Mouse (Mus musculus) liver, embryonic 16.5 days (tissue): ENCODE measurements at regions not wholly inside any gene's neighbourhood (a gene's known extent, or its start where the extent isn't known, plus 50 kb on each side); places are given as distances from the start of the nearest gene placed in this dataset.

Source experiments
- ATAC-seq: fragments of 200-750 bp; cut with Nextera tagmentation; 2 replicates; pipeline ENCODE4 v1.8.0; 2017; ENCODE audit warnings: low read depth, mild to moderate bottlenecking, moderate number of reproducible peaks, moderate library complexity
- H3K27ac ChIP-seq: fragments of 300-500 bp; sonication (generic); 2 replicates; pipeline ENCODE4 v1.5.1; 2014; ENCODE audit warnings: mild to moderate bottlenecking, low read length
- H3K27me3 ChIP-seq: fragments of 300-500 bp; sonication (generic); 2 replicates; pipeline ENCODE4 v1.6.1; 2014; ENCODE audit warnings: low read depth, low read length, mixed read lengths; ENCODE audit not compliant: control insufficient read depth, insufficient read depth
- H3K36me3 ChIP-seq: fragments of 300-500 bp; sonication (generic); 2 replicates; pipeline ENCODE4 v1.6.1; 2014; ENCODE audit warnings: mild to moderate bottlenecking; ENCODE audit not compliant: control insufficient read depth, insufficient read depth
- H3K4me1 ChIP-seq: fragments of 300-500 bp; sonication (generic); 2 replicates; pipeline ENCODE4 v1.6.1; 2014; ENCODE audit warnings: low read depth, low read length, mixed read lengths; ENCODE audit not compliant: control insufficient read depth
- H3K4me2 ChIP-seq: fragments of 300-500 bp; sonication (generic); 2 replicates; pipeline ENCODE4 v1.6.1; 2014; ENCODE audit warnings: low read depth, low read length, mixed read lengths
- H3K4me3 ChIP-seq: fragments of 300-500 bp; sonication (generic); 2 replicates; pipeline ENCODE4 v1.5.1; 2014; ENCODE audit warnings: low read depth, mild to moderate bottlenecking, low read length
- H3K9ac ChIP-seq: fragments of 300-500 bp; sonication (generic); 2 replicates; pipeline ENCODE4 v1.6.1; 2014; ENCODE audit warnings: low read depth, low read length
- H3K9me3 ChIP-seq: fragments of 300-500 bp; sonication (generic); replicated peaks from 2 replicates; pipeline ENCODE4 v1.6.1; 2016; ENCODE audit warnings: low read length; ENCODE audit not compliant: control insufficient read depth
- WGBS: fragments of 180-500 bp; shearing (Covaris S2); extraction: QIAGEN DNeasy Blood & Tissue Kit; methylation state at CpG from one replicate; pipeline ENCODE4 v1.1.7; 2014; ENCODE audit not compliant: insufficient replicate concordance; 5-methylcytosine and 5-hydroxymethylcytosine counted together

DNA sequence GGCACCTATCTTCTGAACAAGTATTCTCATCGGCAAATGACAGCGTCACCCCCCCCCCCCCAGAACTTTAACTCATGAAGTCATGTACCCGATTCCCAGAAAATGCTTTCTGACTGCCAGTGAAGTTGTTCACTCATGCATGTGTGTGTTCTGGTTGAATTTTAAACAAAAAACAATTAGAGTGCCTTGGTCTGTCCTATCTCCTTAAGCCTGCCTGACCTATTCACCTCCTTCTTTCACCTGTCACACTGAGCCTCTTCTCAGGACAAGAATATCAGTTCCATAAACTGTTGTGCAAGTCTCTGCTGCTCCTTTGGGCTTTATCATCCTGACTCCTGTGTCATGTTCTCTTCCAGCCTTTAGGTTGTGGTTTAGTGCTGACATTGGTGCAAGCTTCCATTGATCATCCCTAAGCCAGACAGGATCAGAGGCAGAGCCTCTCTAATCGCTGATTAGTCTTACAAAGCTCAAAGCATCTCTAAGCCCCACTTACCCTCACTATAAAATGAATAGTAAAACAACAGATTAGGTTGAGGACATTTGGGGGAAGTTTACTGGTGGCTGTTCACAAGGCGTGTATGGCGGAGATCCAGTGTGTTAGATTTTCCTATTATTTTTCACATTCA, 345.2 kb upstream of the Robo2 start:
- Histone ChIP-seq H3K9ac (no peak overlapping the region), H3K9me3 (no peaks in the 10 kb centered on the region), H3K27me3 (no peaks in the 10 kb centered on the region), H3K27ac (no peak overlapping the region), H3K4me1 (no peaks in the 10 kb centered on the region), H3K36me3 (no peaks in the 10 kb centered on the region), H3K4me3 (no peak overlapping the region), H3K4me2 (no peak overlapping the region)
- 72% methylated on average over 6 of the region's 6 CpGs for WGBS
- ATAC-seq, result no peak

DNA sequence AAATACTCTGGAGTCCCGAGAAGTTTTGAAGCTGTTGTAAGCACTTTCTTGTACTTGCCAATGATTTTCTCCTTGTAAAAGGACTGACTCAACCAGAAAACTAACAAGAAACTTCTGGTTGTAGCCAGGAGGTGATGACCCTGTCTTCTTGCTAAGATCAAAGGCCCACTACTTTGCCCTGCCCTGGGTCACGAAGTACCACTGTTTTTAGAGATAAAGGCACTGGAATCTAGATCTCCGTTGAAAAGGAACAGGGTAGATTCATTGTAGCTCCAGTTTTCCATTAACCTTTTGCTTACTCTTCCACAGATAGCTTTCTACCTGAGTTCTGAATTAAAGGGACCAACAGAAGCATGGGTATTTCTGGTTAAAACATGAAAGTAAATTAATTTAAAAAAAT, 339.3 kb upstream of the Robo2 start:
- no peaks in the 10 kb centered on the region for H3K36me3 ChIP-seq
- no peak overlapping the region for H3K27ac ChIP-seq
- ATAC-seq, result no peak
- H3K9ac ChIP-seq, result no peak overlapping the region
- H3K4me2 ChIP-seq, result no peak overlapping the region
- H3K4me3 ChIP-seq, result no peak overlapping the region
- no peaks in the 10 kb centered on the region; the same call in 1 of the 2 replicates for H3K4me1 ChIP-seq
- H3K9me3 ChIP-seq, result no peaks in the 10 kb centered on the region
- WGBS, result 18% methylated on average over 3 of the region's 3 CpGs
- H3K27me3 ChIP-seq, result no peaks in the 10 kb centered on the region

DNA sequence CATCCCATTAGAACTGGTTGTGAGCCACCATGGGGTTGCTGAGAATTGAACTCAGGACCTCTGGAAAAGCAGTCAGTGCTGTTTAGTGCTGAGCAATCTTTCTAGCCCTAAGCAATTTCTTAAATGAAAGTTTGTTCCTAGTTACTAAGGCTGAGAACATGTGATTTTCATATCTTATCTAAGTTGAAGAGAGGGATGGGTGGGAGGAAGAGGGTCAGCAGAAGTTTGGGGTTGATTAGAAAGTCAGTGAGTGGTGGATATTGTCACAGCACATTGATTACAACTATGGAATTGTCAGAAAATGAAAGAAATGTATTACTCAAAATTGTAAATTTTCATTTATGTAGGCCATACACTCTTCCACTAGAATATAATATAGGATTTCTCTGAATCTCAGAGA, 337.4 kb upstream of the Robo2 start:
- H3K27ac ChIP-seq, result no peak overlapping the region
- H3K4me1 ChIP-seq, result no peaks in the 10 kb centered on the region; the same call in 1 of the 2 replicates
- no peaks in the 10 kb centered on the region for H3K9me3 ChIP-seq
- H3K4me3 ChIP-seq, result no peak overlapping the region
- H3K4me2 ChIP-seq, result no peak overlapping the region
- H3K27me3 ChIP-seq, result no peaks in the 10 kb centered on the region
- no peak overlapping the region for H3K9ac ChIP-seq
- no peaks in the 10 kb centered on the region for H3K36me3 ChIP-seq
- peak; percentile 67 for ATAC-seq

DNA sequence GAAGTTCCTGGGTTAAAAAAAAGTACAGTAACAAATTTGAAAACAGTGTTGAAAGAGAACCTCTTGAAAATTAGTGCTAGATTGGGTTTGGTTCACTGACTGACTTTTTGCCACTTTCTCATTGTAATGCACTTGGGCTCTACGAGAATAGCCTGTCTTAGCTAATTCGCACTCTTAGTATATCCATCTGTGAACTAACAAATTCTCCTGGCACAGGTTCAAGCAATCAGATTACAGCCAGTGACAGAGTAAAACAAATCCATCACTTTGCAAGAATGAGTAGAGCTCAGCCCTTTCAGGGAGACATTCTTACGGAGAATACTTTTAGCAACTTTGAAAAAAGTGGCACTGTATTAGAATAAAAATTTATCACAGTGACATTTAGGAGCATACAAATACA, 331.9 kb upstream of the Robo2 start:
- Histone ChIP-seq H3K27ac (no peak overlapping the region), H3K4me1 (no peaks in the 10 kb centered on the region), H3K36me3 (no peaks in the 10 kb centered on the region), H3K4me3 (no peak overlapping the region), H3K4me2 (no peak overlapping the region), H3K9ac (no peak overlapping the region), H3K9me3 (no peaks in the 10 kb centered on the region), H3K27me3 (no peaks in the 10 kb centered on the region)
- WGBS, result 66% methylated on average over 3 of the region's 3 CpGs
- no peak for ATAC-seq

DNA sequence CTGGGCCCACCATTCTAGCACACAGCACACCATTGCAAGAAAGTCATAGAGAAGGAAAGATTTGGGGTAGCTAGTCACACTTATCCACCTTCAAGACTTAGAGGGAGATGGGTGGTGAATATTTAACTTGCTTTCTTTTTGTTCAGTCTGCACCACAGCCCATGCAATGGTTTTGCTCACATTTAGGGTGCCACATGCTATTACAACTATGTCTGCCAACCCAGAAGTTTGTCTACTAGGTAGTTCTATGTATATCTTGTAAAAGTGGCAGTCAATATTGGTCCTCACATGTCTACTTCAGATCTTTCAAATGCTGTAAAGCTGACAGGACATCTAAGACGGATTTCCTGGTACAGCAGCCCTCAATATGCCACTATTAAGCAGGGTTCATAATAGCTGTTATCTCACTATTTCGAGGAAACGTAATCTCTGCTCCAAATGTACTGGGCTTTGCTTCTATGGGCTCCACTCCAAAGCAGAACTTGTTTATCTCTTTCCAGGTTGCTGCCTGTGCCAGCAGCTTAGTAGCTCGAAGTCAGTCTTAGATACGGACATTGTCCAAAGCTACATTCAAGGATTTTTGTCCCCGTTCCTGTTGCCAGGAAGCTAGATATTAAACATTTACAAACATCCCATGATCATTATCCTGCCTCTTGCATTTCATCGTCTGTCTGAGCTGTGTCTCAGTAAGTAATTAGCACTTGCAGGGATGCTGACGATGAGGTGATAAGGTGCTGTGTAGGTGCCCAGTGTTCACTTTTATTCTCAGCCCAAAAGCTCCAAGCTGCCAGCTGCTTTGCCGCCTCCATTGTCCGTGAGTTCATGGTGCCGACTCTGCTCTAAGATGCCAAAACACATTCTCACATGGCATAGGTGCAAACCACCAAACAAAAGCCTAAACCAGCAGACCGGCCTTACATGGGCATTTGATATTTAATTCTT, 327.8 kb upstream of the Robo2 start:
- H3K9ac ChIP-seq, result no peak overlapping the region
- H3K4me2 ChIP-seq, result no peak overlapping the region
- no peaks in the 10 kb centered on the region for H3K4me1 ChIP-seq
- no peak overlapping the region for H3K4me3 ChIP-seq
- WGBS, result 55% methylated on average over 12 of the region's 12 CpGs
- no peaks in the 10 kb centered on the region for H3K36me3 ChIP-seq
- no peak for ATAC-seq
- H3K27me3 ChIP-seq, result no peaks in the 10 kb centered on the region
- H3K27ac ChIP-seq, result no peak overlapping the region
- no peaks in the 10 kb centered on the region for H3K9me3 ChIP-seq

DNA sequence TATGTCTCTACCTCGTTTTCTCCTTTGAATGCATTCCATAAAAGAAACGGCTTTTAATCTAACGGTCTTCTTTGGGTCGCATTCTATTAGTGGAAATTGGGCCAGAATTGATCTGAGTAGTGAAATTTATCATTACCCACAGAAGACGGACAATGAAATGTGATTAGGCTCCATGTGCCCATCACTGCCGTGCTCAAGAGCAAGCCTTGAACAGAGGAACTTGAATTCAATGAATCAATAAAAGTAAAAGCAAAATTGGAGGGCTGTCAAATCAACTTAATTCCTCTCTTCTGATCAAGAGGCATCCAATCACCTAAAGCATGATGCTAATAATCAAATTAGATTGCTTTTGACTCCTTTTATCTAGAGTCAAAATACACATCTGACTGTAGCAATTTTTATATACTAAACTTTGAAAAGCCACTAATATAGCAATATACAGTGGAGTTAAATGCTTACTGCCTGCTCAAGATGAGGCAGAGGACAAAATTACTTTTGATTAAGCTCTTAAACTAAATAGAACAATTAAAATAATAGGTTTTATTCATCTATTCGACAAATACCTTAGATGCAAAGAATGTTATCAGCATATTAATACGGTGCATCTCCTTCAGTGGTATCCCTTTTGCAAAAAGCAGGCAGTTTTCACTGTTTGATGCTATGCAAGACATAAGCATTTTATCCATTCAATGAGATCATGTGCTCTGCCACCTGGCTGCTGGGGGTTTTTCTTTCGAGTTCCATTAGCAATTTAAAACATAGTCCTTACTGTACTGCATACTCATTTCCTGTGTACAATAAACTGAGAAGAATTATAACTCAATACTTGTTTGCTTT, 321.5 kb upstream of the Robo2 start:
- no peaks in the 10 kb centered on the region for H3K9me3 ChIP-seq
- no peak overlapping the region for H3K27ac ChIP-seq
- no peak overlapping the region for H3K4me2 ChIP-seq
- no peak overlapping the region for H3K4me3 ChIP-seq
- WGBS, result 65% methylated on average over 9 of the region's 9 CpGs
- H3K4me1 ChIP-seq, result no peaks in the 10 kb centered on the region
- H3K36me3 ChIP-seq, result no peaks in the 10 kb centered on the region
- ATAC-seq, result no peak
- H3K9ac ChIP-seq, result no peak overlapping the region
- no peaks in the 10 kb centered on the region for H3K27me3 ChIP-seq

DNA sequence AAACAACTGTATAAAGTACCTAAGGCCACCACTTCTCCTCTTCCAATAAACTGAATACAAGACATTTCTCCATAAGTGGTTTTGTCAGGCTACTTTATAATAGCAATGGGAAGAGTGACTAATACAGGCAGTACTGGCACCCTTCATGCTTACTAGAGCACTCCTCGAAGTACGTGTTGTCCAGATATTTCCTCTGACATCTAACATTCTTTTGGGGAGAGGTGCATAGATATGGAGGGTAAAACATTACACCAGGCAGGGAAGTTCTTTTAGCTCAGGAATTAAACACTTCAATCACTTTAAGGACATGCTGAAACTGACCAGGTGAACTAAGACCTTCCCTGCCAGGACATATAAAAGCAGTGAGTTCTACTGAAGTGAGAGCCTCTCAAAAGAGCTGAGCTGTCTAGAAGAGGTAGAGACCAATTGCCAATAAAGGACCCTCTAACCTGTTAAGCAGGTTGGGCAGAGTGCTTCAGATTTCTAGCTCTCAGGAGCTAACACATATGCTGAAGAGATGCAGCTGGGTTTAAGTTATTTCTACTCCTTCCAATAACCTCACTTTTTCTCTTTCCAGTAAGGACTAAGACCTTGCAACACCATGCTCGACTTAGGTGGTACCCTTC, 318.7 kb upstream of the Robo2 start:
- WGBS, result 50% methylated on average over 3 of the region's 3 CpGs
- Histone ChIP-seq H3K4me1 (no peaks in the 10 kb centered on the region), H3K27me3 (no peaks in the 10 kb centered on the region), H3K27ac (no peak overlapping the region), H3K36me3 (no peaks in the 10 kb centered on the region), H3K9me3 (no peaks in the 10 kb centered on the region), H3K4me3 (no peak overlapping the region), H3K9ac (no peak overlapping the region), H3K4me2 (no peak overlapping the region)
- ATAC-seq, result no peak

DNA sequence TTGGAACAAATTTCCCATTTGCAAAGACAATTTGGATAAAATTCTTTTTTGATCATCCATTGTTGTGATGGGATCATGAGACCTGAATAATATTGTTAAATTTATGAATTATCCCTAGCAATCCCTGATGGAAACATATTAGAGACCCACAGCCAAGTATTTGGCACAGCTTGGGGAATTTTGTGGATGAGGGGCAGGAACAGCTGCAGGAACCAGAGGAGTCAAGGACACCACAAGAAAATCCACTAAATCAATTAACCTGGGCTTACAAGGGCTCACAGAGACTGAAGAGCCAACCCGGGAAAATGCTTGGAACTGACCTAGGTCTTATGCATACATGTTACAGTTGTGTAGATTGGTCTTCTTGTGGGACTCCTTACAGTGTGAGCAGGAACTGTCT, 311.6 kb upstream of the Robo2 start:
- no peaks in the 10 kb centered on the region for H3K4me1 ChIP-seq
- no peak overlapping the region for H3K4me3 ChIP-seq
- no peaks in the 10 kb centered on the region for H3K9me3 ChIP-seq
- H3K27ac ChIP-seq, result no peak overlapping the region
- WGBS, result 20% methylated on average over 1 of the region's 1 CpGs
- H3K36me3 ChIP-seq, result no peaks in the 10 kb centered on the region
- no peak overlapping the region for H3K9ac ChIP-seq
- H3K27me3 ChIP-seq, result no peaks in the 10 kb centered on the region
- no peak for ATAC-seq
- no peak overlapping the region for H3K4me2 ChIP-seq
